Mouse (Mus musculus) forebrain, embryonic 16.5 days (tissue): ENCODE data around the gene Aph1c. TPM values are rescaled to one million over a fixed set of nuclear protein-coding genes. Genes with fewer than 3 reads are reported as not detected.
A peak's percentile ranks its signal among the peaks of the same experiment; 100 is the strongest.
"Not testable (repeated sequence)": the region's sequence is repeated elsewhere in the genome, so short reads cannot be mapped to it uniquely, and the experiment has no call there.

Experiments used
- ATAC-seq: fragments of 200-750 bp; cut with Nextera tagmentation; 2 replicates; pipeline ENCODE4 v1.8.0; 2017; ENCODE audit warnings: mild to moderate bottlenecking, moderate library complexity
- H3K27ac ChIP-seq: fragments of 300-500 bp; sonication (generic); 2 replicates; pipeline ENCODE4 v1.5.1; 2014; ENCODE audit warnings: low read length, control low read depth
- H3K27me3 ChIP-seq: fragments of 300-500 bp; sonication (generic); replicated peaks from 2 replicates; pipeline ENCODE4 v1.6.1; 2014; ENCODE audit warnings: low read length; ENCODE audit not compliant: control insufficient read depth, insufficient read depth
- H3K36me3 ChIP-seq: fragments of 300-500 bp; sonication (generic); 2 replicates; pipeline ENCODE4 v1.6.1; 2014; ENCODE audit not compliant: control insufficient read depth, insufficient read depth
- H3K4me1 ChIP-seq: fragments of 300-500 bp; sonication (generic); replicated peaks from 2 replicates; pipeline ENCODE4 v1.6.1; 2014; ENCODE audit warnings: low read length; ENCODE audit not compliant: control insufficient read depth, insufficient read depth
- H3K4me2 ChIP-seq: fragments of 300-500 bp; sonication (generic); 2 replicates; pipeline ENCODE4 v1.6.1; 2014; ENCODE audit warnings: mild to moderate bottlenecking, low read length, control low read depth
- H3K4me3 ChIP-seq: fragments of 300-500 bp; sonication (generic); replicated peaks from 2 replicates; pipeline ENCODE4 v1.5.1; 2014; ENCODE audit warnings: mild to moderate bottlenecking, low read length, control low read depth
- H3K9ac ChIP-seq: fragments of 300-500 bp; sonication (generic); replicated peaks from 2 replicates; pipeline ENCODE4 v1.6.1; 2014; ENCODE audit warnings: low read depth, low read length, control low read depth
- H3K9me3 ChIP-seq: fragments of 300-500 bp; sonication (generic); 2 replicates; pipeline ENCODE4 v1.6.1; 2016; ENCODE audit warnings: low read length; ENCODE audit not compliant: control insufficient read depth
- WGBS: fragments of 180-500 bp; shearing (Covaris S2); extraction: QIAGEN DNeasy Blood & Tissue Kit; methylation state at CpG from one replicate; pipeline ENCODE4 v1.1.7; 2014; 5-methylcytosine and 5-hydroxymethylcytosine counted together
- polyA plus RNA-seq: library from polyadenylated mRNA; unstranded; fragments of >200 nt; fragmentation: Nextera tagmentation; extraction: Ambion mirVana; gene quantifications from 2 replicates; pipeline ENCODE4 v1.2.1, GENCODE M21; 2015

Aph1c gene
- polyA plus RNA-seq, 1 experiment from 2014 or later, result 3.1 TPM

- no peak overlapping the region for H3K27ac ChIP-seq
- H3K9me3 ChIP-seq, result peaks cover 4% of the 10 kb centered on the region
- H3K27me3 ChIP-seq, result no peaks in the 10 kb centered on the region
- H3K4me1 ChIP-seq, result no peaks in the 10 kb centered on the region
- no peak overlapping the region for H3K9ac ChIP-seq
- no peaks in the 10 kb centered on the region for H3K36me3 ChIP-seq
- no peak overlapping the region for H3K4me3 ChIP-seq
- ATAC-seq, result no peak
- no peak overlapping the region for H3K4me2 ChIP-seq
Measured at GRCm38 (mm10) chr9:66873531-66873930, 39.0 kb upstream of the Aph1c start.

GRCm38 (mm10) chr9:66873009-66873408 is 38.5 kb upstream of the Aph1c start:
- not testable (repeated sequence) for ATAC-seq, H3K27me3 ChIP-seq, H3K4me1 ChIP-seq, H3K36me3 ChIP-seq, H3K4me2 ChIP-seq, H3K9me3 ChIP-seq, H3K4me3 ChIP-seq, H3K9ac ChIP-seq, H3K27ac ChIP-seq
- 88% methylated on average over 2 of the region's 2 CpGs for WGBS

- Histone ChIP-seq H3K4me1 (no peaks in the 10 kb centered on the region), H3K9ac (no peak overlapping the region), H3K4me2 (no peak overlapping the region), H3K4me3 (no peak overlapping the region), H3K27ac (no peak overlapping the region), H3K9me3 (peaks cover 4% of the 10 kb centered on the region), H3K36me3 (no peaks in the 10 kb centered on the region), H3K27me3 (no peaks in the 10 kb centered on the region)
- ATAC-seq, result no peak
- 88% methylated on average over 10 of the region's 10 CpGs for WGBS
Measured at GRCm38 (mm10) chr9:66872015-66872727, 37.6 kb upstream of the Aph1c start.

GRCm38 (mm10) chr9:66864708-66865107 is 30.2 kb upstream of the Aph1c start:
- H3K4me1 ChIP-seq, result peaks cover 30% of the 10 kb centered on the region
- 31% methylated on average over 3 of the region's 3 CpGs for WGBS
- ATAC-seq, result no peak
- no peak overlapping the region for H3K4me2 ChIP-seq
- no peak overlapping the region for H3K4me3 ChIP-seq
- H3K27me3 ChIP-seq, result no peaks in the 10 kb centered on the region
- H3K9ac ChIP-seq, result no peak overlapping the region
- H3K27ac ChIP-seq, result peak overlapping the region; percentile 31
- H3K9me3 ChIP-seq, result no peaks in the 10 kb centered on the region
- H3K36me3 ChIP-seq, result no peaks in the 10 kb centered on the region

- WGBS, result 8% methylated on average over 3 of the region's 3 CpGs
- no peak overlapping the region for H3K4me2 ChIP-seq
- H3K9me3 ChIP-seq, result no peaks in the 10 kb centered on the region
- H3K27ac ChIP-seq, result peak overlapping the region; percentile 33; the same call in 1 of the 2 replicates
- no peak overlapping the region for H3K4me3 ChIP-seq
- peaks cover 6% of the 10 kb centered on the region; the same call in 1 of the 2 replicates for H3K36me3 ChIP-seq
- peak; percentile 47; the same call in 1 of the 2 replicates for ATAC-seq
- no peaks in the 10 kb centered on the region for H3K27me3 ChIP-seq
- H3K9ac ChIP-seq, result no peak overlapping the region
- peaks cover 30% of the 10 kb centered on the region for H3K4me1 ChIP-seq
Measured at GRCm38 (mm10) chr9:66863456-66863855, 28.9 kb upstream of the Aph1c start.

GRCm38 (mm10) chr9:66862202-66862601 is 27.7 kb upstream of the Aph1c start:
- peaks cover 6% of the 10 kb centered on the region; the same call in 1 of the 2 replicates for H3K36me3 ChIP-seq
- H3K27ac ChIP-seq, result no peak overlapping the region
- no peak for ATAC-seq
- no peak overlapping the region for H3K9ac ChIP-seq
- no peaks in the 10 kb centered on the region for H3K27me3 ChIP-seq
- H3K4me2 ChIP-seq, result no peak overlapping the region
- no peak overlapping the region for H3K4me3 ChIP-seq
- H3K4me1 ChIP-seq, result peaks cover 30% of the 10 kb centered on the region
- 88% methylated on average over 4 of the region's 4 CpGs for WGBS
- H3K9me3 ChIP-seq, result no peaks in the 10 kb centered on the region

- Histone ChIP-seq H3K36me3 (peaks cover 6% of the 10 kb centered on the region; the same call in 1 of the 2 replicates), H3K4me2 (no peak overlapping the region), H3K9me3 (no peaks in the 10 kb centered on the region), H3K27me3 (no peaks in the 10 kb centered on the region), H3K27ac (peak overlapping the region; percentile 33; the same call in 1 of the 2 replicates), H3K4me3 (no peak overlapping the region), H3K4me1 (peaks cover 30% of the 10 kb centered on the region), H3K9ac (no peak overlapping the region)
- peak; percentile 38; the same call in 1 of the 2 replicates for ATAC-seq
- WGBS, result 26% methylated on average over 5 of the region's 5 CpGs
Measured at GRCm38 (mm10) chr9:66861104-66861767, 26.7 kb upstream of the Aph1c start.

- Histone ChIP-seq H3K9ac (no peak overlapping the region), H3K9me3 (no peaks in the 10 kb centered on the region), H3K4me2 (no peak overlapping the region), H3K4me3 (no peak overlapping the region), H3K36me3 (peaks cover 6% of the 10 kb centered on the region; the same call in 1 of the 2 replicates), H3K4me1 (peaks cover 24% of the 10 kb centered on the region), H3K27me3 (no peaks in the 10 kb centered on the region), H3K27ac (no peak overlapping the region)
- 96% methylated on average over 5 of the region's 5 CpGs for WGBS
- no peak for ATAC-seq
Measured at GRCm38 (mm10) chr9:66859523-66859922, 25.0 kb upstream of the Aph1c start.

GRCm38 (mm10) chr9:66855865-66856264 is 21.3 kb upstream of the Aph1c start:
- ATAC-seq, result no peak
- Histone ChIP-seq H3K27ac (no peak overlapping the region), H3K27me3 (no peaks in the 10 kb centered on the region), H3K9me3 (no peaks in the 10 kb centered on the region), H3K4me2 (no peak overlapping the region), H3K9ac (no peak overlapping the region), H3K4me3 (no peak overlapping the region), H3K36me3 (peaks cover 6% of the 10 kb centered on the region; the same call in 1 of the 2 replicates), H3K4me1 (peaks cover 3% of the 10 kb centered on the region)
- 88% methylated on average over 7 of the region's 7 CpGs for WGBS
